Mouse (Mus musculus) left cerebral cortex, postnatal 4 days (tissue): ENCODE results near the gene Ldb2. TPM values are rescaled to one million over a fixed set of nuclear protein-coding genes. Genes with fewer than 3 reads are reported as not detected.
A peak's percentile ranks its signal among the peaks of the same experiment; 100 is the strongest.

ENCODE experiments used
- DNase-seq: peaks from one replicate; pipeline ENCODE4 v3.0.0-alpha.2; 2022
- intact Hi-C: fragments of 180-260 bp; cut with DNase I; formaldehyde crosslinking; loops from one replicate; pipeline ENCODE4 v1.15.1; 2025
- total RNA-seq, 2 experiments: library from RNA; stranded (reverse); gene quantifications; 2 replicates each; pipeline ENCODE4 v1.2.3; 2021

The Ldb2 gene
- total RNA-seq = 100 to 1,000 TPM; 115 to 120 TPM

DNA sequence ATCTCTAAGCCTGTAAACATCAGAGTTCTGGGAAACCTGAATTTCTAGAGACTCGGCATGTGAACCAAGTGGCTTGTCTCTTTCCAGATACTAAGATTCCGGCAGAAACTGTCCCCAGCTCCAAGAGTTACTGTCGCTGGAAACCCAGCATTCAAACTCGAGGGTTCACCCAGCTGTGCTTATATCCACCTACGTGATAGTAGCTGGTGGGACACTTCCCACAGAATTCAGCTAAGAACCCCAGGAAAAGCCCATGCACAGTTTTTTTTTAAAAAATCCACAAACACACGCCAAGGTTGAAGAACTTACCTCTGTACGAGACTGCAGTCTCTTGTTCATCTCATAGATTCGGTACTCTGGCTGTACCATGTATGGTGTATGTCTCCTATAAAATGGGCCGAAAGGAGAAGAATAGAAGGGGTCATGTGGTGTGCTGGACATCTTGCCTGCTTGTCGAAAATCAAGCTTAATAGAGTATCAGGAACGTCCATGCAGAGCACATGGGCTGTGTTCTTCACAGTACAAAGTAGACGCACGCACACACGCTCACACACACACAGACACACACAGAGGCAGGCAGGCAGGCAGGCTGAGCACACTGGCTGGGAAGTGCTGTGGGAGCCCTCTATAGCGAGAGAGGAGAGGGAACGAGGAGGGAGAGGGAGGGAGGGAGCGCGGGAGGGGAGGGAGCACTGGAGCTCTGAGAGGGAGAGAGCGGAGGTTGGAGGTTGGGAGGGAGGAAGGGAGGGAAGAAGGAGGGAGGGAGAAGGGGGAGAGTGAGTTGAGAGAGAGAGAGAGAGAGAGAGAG lies at the start of gene Ldb2:
Gene Ldb2, minus strand, starts transcription at position 628 of the 808 bp plus-strand sequence.
- intact Hi-C loops = no loop called here
- peak; percentile 56 for DNase-seq

DNA sequence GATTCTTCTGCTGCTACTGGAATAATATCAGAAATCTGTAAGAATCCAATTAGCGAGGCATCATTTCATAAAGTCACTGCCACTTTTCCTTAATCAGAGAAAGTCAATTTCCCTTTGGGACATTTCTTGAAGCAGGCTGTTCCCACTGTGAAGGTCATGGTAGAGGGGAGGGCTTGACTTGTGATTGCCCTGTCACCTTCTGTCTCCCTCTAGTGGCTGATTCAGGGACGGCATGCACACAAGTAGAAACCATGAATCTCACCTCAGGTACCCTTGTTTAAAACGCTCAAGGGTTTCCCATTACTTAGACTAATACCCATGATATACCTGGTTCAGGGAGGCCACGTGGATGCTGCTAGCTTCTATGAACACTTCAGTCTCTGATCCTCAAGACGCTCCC lies 31.8 kb upstream of the Ldb2 start:
- intact Hi-C loops = no loop called here
- DNase-seq = peak; percentile 17

DNA sequence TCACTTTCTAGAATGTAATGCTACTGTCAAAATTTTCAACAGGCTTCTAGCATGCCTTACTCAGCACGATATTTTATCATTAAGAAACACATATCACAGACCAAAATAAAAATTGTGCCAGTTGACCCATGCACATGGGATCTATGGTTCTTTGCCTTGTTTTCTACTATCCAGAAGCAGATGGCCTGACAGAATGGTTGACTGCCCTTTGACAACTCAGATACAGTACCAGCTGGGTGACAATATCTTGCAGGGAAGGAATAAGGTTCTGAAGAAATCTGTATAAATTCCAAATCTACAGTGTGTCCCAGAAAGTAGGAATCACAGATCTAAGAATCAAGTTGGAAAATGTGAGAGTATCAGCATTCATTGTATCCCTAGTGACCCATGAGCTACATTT lies 16.0 kb upstream of the Ldb2 start:
- intact Hi-C loops = no loop called here
- DNase-seq = no peak

DNA sequence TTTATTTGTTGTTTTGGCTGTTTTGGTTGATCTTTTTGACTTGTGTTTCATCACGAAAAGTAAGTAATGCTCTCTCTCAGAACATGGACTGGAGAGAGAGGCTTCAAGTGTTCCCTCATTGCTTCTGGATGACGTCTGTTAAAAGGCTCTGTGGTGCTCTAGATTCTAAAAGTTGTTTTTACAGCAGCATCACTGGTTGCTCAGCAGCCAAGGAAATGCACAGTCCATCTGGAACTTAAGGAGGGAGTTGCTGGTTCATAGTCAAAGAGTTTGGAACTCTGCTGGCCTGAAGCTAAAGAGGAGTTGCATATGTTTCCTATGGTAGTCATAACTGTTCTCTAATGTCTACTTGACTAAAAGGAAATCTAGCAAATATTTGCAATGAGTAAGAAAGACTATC lies 6.5 kb upstream of the Ldb2 start:
- intact Hi-C loops = no loop called here
- DNase-seq = no peak

DNA sequence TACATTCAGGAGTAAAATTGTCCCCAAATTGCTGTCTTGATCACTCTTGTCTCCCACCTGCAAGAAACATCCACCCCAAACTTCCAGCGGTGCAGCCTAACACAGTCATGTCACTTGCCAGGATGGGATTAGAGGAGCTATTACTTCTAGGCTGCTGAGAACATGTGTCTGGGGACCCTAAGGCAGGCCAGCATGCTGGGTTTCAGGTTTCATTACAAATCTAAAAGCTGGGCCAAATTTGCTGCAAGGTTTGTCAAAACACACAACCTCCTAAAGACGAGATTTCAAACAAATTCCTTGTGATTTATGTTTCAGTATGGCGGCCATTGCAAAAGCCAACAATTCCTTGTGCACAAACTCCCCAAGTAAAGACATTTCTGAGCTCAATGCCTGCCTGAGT lies 1.6 kb upstream of the Ldb2 start:
- intact Hi-C loops = no loop called here
- no peak for DNase-seq

DNA sequence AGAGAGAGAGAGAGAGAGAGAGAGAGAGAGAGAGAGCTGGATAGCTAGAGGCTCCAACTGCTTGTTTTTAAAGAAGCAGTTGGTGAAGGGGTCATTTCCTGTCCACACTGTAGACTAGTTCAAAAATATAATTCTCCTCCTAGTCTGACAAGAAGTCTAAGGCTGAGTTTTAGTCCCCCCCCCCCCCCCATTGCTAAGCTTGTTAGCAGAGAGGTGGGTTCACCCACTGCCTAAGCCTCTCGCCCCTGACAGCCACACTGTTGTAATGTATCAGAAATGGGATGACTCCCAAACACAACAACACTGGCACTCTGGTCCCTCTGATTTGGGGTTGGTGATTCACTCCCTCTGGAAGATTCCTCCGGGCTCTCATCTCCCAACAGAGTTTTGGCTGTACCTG lies 381 bp upstream of the Ldb2 start:
- intact Hi-C loops = no loop called here
- no peak for DNase-seq

DNA sequence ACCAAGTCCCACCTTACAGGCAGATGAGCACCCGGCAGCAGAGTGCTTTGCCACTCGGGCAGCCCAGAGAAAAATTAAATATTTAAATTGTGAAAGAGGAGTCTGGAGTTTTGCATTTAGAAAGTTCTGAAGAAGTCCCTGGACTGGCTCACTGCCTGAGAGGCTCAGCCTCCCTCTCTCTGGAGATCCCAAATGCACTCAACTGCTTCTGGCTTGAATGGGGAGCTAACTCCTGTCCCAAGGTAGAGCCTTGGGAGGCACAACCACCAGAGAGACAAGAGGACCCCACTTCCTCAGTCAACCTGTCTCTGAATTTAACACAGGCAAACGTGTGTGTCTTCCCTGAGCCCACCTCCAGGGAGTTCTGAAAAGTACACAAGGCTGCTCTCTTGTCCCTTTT lies 987 bp downstream of the Ldb2 start:
- DNase-seq = no peak
- intact Hi-C loops = no loop called here

DNA sequence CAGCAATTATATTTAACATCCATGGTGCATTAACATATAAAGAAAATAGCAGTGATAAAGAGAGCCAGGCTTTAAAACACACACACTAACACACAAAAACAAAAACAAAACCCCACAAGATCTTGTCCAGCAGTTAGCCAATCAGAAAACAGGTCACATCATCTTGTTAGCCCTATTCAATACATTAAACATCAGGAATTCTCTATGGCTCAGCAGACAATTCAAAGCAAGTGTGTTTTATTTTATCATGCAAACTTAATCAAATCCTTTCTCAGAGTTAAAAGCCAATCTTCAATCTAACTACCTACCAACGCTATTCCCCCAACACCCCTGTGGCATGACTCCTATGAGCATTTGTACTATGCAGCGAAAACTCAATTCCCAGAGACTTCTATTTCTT lies 1.4 kb downstream of the Ldb2 start:
- intact Hi-C loops = no loop called here
- DNase-seq = no peak

DNA sequence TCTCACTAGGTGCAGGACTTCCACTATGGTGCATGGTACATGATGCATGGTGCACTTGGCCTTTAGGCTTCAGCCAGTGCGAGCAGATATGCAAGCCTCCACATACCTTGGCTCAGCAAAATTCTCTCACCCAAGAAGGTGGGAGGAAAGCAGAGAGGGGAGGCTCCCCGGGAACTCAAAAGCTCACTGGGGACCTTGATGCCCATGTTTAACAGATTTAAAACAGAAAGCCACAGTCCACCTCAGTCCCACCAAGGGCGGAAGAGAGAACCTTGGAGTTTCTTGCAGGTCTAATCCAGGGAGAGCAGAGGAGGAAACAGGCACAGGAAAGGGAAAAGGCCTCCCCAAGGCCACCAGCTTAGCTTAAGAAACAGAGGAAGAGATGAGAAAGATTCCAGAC lies 14.9 kb downstream of the Ldb2 start:
- intact Hi-C loops = no loop called here

DNA sequence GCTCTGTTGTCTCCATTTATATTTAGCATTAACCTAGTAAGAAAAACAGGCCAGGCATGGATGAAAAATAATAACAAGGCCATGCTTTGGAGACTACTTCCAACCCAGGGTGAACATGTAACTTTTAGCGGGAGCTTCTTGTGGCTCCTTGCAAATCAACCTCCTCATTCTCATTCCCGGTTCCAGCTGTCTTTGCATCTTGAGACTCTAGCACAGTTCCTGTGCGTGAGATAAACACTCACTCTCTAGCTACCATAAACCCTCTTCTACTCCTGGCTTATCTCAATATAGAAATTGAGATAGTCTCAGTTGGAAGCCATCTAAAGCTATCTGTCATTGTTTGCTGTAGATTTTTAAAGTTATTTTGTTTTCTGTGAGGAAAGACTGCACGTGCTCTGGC lies 20.1 kb downstream of the Ldb2 start:
- intact Hi-C loops = no loop called here
- no peak for DNase-seq

More for the DNA sequence above, 14.9 kb downstream of the Ldb2 start:
- DNase-seq = no peak

DNA sequence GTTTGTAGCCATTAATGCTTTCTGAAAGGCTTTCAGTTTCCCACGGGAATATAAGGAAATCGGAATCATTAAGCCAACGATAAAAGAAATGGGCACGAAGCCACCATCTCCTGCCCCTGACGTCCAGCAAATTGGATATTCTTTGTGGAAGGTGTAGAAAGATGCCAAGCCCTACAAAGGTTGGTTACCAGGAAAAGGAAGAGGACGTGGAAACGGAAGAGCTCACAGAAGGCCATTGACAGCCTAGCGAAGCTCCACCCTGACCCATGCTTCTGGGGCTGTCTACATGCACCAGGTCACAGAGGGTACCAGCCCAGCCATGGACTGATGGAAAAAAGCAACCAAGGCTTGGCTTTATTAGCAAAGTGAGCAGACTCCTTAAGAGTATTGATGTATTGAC lies 31.0 kb downstream of the Ldb2 start:
- DNase-seq = no peak
- intact Hi-C loops = no loop called here

DNA sequence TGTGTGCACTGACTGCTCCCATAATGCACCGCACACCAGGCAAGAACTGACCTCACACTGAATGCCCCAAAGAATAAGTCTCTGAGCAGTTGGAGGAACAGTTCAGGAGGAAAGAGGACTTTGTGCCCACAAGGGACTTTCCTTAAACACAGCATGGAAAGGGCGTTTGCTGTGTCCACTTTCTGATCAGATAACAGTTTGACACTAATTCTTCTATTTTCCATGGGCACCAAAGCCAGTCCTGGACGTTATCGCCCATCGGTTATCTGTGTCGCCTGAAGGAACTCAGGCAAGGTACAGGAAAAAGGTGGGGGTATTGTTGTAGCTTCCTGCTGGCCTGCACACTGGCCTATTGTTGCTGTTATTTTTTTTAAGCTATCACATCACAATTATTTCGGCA lies 34.6 kb downstream of the Ldb2 start:
- no peak for DNase-seq
- intact Hi-C loops = no loop called here

DNA sequence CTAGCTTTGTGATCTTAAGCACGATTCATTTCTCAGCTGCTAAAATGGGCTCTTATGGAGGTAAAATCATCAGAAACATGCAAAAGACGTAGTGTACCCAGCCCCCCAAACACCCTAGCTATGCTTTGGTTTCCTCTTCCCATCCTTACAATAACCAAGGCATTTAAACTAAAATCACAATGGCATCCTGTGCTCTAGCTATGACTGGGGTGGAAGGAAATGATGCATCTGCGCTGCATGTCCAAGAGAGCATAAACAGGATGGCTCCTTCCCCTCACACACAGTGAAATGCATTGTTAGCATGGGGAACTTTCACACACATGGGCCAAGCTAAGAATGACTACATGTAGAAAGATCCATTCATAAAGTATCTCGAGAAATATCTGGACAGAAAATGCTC lies 40.3 kb downstream of the Ldb2 start:
- intact Hi-C loops = no loop called here
- DNase-seq = no peak

DNA sequence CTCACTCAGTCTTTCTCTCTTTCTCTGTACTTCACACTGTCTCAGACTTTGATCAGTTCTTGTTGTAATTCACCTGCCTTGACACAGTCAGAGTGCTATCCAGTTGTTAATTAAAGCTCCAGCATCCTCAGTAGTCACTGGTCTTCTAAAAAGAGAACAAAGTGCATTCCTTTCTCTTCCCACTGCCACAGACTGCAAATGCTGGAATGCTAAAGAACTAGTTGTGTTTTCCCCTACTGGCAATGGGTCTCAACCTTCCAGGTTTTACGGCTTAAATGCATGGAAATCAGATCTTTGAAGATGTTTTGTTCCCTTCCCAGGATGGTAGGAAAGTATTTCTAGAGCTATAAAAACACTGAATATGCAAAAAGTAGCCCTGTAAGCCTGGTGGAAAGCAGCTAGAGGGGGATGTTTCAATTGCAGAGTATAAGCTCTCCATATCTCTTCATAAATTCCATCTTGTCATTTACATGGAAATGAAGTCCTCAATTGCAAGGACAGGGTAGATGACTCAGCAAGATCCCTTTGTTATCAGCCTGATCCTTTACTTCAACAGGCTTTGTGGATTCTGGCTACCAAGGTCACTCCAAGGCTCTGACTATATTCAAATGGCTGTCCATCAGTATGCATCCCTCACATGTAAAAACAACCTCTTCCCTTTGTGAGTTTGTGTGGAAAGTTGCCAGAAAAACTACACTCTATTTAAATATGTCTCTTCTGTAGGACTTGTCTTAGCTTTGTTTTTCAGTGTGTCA lies 45.1 kb downstream of the Ldb2 start:
- intact Hi-C loops = no loop called here
- DNase-seq = no peak

DNA sequence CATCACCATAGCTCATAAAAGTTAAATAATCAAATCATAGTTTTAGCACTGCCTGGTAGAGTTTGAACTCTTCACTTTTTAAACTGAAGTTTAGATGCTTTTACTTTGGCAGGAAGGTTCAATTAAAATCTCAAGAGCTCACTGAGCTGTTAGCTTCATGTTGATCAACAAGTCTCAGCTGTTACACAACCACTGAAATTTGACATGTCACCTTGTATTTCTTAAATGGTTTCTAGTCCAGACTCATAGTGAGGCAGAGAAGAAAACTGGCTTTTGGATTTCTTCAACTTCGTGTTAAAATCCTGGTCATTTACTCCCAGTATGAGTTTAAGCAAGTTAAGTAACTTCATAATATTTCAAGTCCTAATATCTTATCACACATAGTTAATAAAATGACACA lies 53.8 kb downstream of the Ldb2 start:
- no peak for DNase-seq
- intact Hi-C loops = no loop called here

DNA sequence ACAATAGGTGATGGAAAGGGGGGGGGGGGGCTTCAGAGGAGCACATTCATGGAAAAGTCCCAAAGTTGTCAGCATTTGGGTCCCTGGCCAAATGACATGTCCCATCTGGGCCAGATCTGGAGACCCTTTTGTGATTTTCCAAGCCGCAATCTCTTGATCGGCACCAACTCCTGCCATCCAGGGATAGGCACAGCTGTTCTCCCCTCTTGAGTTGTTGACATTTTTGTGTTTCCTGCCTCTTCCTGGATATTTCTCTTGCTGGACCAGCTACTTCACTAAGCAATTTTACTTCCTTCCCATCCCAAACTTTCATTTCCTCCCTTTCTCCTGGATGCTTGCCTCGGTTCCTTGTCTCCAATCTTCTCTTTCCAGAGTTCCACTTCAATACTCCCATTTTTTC lies 63.1 kb downstream of the Ldb2 start:
- intact Hi-C loops = no loop called here

DNA sequence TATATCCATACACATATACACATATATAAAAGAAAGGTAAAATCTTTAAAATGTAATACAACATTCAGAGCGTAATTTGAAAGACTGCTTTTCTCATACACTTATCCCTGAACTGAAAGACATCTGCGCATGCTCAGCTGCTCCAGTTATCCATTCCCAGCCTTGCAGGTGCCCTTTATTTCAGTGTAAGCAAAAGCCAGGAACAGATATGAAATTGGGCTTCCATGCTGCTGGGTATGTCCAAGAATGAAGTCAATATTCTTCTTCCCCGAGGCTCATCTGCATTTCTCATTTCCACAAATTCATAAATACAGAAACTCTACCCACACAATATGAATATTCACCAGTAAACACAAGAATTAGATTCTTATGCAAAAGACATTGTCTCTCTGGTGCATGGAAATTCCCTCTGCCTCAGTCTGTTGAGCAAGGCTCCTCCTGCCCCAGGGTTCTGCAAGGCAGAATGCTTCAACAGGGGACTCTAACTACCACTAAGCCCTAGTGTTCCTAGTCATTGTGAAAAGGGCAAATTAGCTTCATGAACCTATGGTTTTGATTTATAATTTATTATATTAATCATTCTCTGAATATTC lies 65.3 kb downstream of the Ldb2 start:
- DNase-seq = no peak
- intact Hi-C loops = no loop called here

More for the DNA sequence above, 63.1 kb downstream of the Ldb2 start:
- no peak for DNase-seq

DNA sequence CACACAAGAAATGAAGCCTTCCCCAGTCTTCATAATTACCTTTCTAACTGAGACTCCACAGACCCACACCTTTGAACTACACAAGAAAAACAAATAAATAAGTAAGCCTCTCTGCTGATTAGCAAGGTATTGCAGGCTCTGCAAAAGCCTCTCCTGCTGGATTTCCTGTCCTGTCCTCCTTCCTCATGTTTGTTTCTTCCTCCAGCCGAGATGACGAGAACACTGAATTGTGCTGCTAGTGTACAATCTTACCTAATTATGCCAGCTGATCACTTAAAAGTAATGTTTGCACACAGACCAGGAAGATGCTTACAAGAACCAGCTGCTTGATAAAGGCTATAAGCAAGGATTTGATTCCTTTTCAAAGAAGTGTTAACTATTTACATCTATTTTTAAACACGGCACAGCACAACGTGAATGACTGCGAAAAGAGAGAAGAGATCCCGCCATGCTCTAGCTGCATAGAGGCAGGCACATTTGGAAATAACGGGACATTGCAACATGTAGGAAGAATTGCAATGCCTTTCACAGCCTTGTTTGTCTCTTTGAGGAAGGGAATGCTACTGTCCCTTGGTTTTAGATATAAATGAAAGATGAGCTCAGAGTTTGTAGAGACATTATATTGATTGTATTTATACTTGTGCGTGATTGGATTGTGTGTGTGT lies 69.7 kb downstream of the Ldb2 start:
- no peak for DNase-seq
- intact Hi-C loops = no loop called here

DNA sequence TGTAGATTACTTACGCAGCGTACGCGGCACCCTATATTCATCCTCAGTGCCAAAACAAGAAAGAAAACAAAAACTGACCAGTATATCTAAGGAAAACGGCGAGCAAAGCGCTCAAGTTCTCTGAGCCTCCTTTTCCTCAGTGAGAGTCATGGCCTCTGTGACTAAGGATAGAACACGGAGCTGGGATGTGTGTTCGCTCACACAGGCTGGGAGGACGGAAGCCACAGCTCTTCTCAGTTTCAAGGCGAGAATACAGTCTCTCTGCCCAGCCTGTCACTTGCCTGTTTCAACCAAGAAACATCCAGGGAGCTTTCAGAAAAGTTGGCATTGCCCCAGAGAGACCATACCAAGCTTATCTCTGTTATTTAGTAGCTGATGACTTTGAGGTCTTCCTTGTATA lies 71.5 kb downstream of the Ldb2 start:
- intact Hi-C loops = no loop called here
- DNase-seq = no peak

DNA sequence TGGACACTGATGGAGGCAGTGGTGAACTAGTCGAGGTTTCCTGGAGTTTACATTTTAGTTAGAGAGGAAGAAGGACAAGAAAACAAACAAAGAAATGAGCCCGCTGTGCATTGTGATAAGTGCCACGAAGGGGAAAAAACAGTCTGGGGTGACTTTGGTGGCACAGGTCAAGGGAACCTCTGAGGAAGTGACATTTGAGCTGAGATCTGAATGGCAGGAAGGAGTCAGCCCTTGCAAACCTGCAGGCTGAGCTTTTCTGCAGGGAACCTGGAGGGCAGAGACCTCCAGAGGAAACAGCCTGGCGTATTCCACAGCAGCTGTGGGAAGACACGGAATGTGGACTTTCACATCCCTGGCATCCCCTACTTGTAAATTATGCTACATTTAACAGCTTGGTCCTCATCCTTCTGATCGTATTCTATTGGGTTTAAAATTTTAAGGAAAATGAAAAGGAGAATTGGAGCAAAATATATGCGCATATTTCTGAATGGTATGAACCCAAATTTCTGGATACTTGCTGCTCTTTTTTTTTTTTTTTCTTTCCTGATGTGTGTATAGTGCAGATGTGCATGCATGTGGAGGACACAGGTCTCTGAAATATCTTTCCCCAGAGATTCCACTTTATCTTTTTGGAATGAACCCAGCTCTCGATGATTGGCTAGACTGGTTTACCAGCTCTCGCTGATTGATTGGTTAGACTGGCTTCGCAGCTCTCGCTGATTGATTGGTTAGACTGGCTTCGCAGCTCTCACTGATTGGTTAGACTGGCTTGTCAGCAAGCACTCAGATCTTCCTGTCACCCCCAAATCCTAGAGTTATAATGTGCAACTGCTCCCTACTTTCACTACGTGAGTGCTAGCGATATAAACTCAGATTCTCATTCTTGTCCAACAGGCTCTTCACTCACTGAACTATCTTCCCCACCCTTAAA lies 72.7 kb downstream of the Ldb2 start:
- DNase-seq = no peak

More for the DNA sequence above, 72.7 kb downstream of the Ldb2 start:
- intact Hi-C loops = no loop called here
